Mouse (Mus musculus) neural tube, embryonic 12.5 days (tissue): ENCODE measurements around the gene Nfe2. TPM values are rescaled to one million over a fixed set of nuclear protein-coding genes. Genes with fewer than 3 reads are reported as not detected.

Source experiments
- ATAC-seq: fragments of 200-750 bp; cut with Nextera tagmentation; 2 replicates; pipeline ENCODE4 v1.8.0; 2017; ENCODE audit warnings: low read depth, mild to moderate bottlenecking, moderate TSS enrichment, moderate library complexity; ENCODE audit not compliant: low FRiP score
- H3K27ac ChIP-seq: fragments of 300-500 bp; sonication (generic); 2 replicates; pipeline ENCODE4 v1.5.1; 2016
- H3K27me3 ChIP-seq: fragments of 300-500 bp; sonication (generic); replicated peaks from 2 replicates; pipeline ENCODE4 v1.6.1; 2016; ENCODE audit warnings: mild to moderate bottlenecking
- H3K36me3 ChIP-seq: fragments of 300-500 bp; sonication (generic); 2 replicates; pipeline ENCODE4 v1.6.1; 2016; ENCODE audit warnings: mild to moderate bottlenecking
- H3K4me1 ChIP-seq: fragments of 300-500 bp; sonication (generic); 2 replicates; pipeline ENCODE4 v1.6.1; 2016
- H3K4me2 ChIP-seq: fragments of 300-500 bp; sonication (generic); replicated peaks from 2 replicates; pipeline ENCODE4 v1.6.1; 2016; ENCODE audit warnings: mild to moderate bottlenecking
- H3K4me3 ChIP-seq: fragments of 300-500 bp; sonication (generic); 2 replicates; pipeline ENCODE4 v1.5.1; 2016
- H3K9ac ChIP-seq: fragments of 300-500 bp; sonication (generic); 2 replicates; pipeline ENCODE4 v1.6.1; 2016; ENCODE audit warnings: mild to moderate bottlenecking
- H3K9me3 ChIP-seq: fragments of 300-500 bp; sonication (generic); 2 replicates; pipeline ENCODE4 v1.6.1; 2016; ENCODE audit warnings: mild to moderate bottlenecking
- WGBS: fragments of 180-500 bp; shearing (Covaris S2); methylation state at CpG from one replicate; pipeline ENCODE4 v1.1.7; 2016; 5-methylcytosine and 5-hydroxymethylcytosine counted together
- polyA plus RNA-seq: library from polyadenylated mRNA; unstranded; fragments of >200 nt; fragmentation: Nextera tagmentation; extraction: Ambion mirVana; gene quantifications from 2 replicates; pipeline ENCODE4 v1.2.1, GENCODE M21; 2016

Gene Nfe2
- polyA plus RNA-seq, result 3.2 and 4.3 TPM in 2 replicates

DNA sequence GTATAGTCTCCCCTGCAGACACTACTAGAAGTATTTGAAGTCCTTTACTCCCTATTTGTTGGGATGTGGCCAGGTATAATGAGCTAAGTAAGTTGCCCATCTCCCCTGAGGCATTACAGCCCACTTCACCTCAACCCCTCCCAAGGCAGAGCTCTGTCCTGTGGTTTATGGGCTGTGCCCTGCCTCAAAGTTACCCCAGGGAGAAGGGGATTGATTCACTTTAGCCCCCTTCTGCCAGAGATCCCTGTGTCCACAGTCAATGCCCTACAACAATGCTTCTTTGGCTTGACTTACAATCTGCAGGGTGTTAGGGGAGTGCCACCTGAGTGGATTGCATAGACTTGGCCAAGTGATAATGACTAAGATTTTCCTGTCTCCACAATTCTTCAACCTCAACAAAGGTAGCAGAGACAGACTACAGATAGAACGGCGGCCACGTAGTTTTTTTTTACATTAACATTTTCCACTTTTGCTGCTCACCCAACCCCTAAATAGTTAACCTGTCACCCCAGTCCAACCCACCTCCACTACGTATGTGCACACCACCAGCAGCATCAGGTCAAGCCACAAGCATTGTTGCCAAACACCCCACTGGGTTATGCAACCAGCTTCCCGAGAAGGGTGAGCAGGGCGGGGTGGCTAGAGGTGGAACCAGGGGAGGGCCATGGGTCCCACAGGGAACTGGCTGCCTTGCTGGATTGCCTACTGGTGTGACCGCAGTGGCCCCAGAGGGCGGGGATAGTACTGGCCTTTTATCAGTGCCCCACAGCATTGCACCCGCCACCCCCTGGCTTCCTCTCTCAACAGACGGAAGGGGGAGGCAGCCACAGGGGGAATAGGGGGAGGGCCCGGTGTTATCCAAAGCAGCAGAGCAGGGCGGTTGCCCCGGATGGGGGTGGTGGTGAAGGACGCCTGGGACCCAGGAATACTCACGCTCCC is at the start of gene Nfe2:
Nfe2 (minus strand) TSS at position 614 of the 939 bp plus-strand sequence.
- Histone ChIP-seq H3K36me3 (no peaks in the 10 kb centered on the region), H3K4me3 (no peak within 1 kb of the TSS), H3K27ac (no peak within 1 kb of the TSS), H3K27me3 (peaks cover 8% of the 10 kb centered on the region; the same call in 1 of the 2 replicates), H3K4me1 (peaks cover 12% of the 10 kb centered on the region), H3K9ac (no peak within 1 kb of the TSS), H3K4me2 (peak within 1 kb of the TSS; percentile 10; the same call in 1 of the 2 replicates), H3K9me3 (no peaks in the 10 kb centered on the region)
- peak; percentile 56; the same call in 1 of the 2 replicates for ATAC-seq
- 17% methylated on average over 15 of the region's 15 CpGs for WGBS

DNA sequence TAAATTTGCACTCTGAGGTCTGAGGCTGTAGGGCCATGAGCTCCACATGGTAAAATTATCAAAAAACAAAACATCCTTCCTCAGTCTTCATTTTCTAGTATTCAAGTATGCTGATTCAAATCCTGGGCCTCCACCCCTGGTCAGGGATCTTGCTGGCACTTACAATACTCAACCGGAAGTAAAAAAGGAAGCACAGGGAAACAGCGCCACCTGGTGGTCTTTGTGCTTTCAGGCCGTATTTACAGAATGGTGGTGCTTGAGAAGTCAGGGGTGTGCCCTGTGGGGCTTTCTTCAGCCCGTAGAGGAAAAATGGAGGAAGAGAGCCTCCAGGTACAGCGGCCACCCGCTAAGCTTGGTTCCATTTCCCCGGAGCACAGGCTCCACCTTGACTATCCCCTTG is 48.9 kb upstream of the Nfe2 start:
- Histone ChIP-seq H3K4me1 (peaks cover 52% of the 10 kb centered on the region), H3K27ac (no peak overlapping the region), H3K9me3 (no peaks in the 10 kb centered on the region), H3K9ac (0 out of 2 replicates have a peak overlapping the region, but pooled peaks have one; percentile 19), H3K4me2 (peak overlapping the region; percentile 35), H3K27me3 (peaks cover 3% of the 10 kb centered on the region; the same call in 1 of the 2 replicates), H3K36me3 (no peaks in the 10 kb centered on the region), H3K4me3 (no peak overlapping the region)
- ATAC-seq, result no peak
- WGBS, result under 1% methylated on average over 7 of the region's 7 CpGs

DNA sequence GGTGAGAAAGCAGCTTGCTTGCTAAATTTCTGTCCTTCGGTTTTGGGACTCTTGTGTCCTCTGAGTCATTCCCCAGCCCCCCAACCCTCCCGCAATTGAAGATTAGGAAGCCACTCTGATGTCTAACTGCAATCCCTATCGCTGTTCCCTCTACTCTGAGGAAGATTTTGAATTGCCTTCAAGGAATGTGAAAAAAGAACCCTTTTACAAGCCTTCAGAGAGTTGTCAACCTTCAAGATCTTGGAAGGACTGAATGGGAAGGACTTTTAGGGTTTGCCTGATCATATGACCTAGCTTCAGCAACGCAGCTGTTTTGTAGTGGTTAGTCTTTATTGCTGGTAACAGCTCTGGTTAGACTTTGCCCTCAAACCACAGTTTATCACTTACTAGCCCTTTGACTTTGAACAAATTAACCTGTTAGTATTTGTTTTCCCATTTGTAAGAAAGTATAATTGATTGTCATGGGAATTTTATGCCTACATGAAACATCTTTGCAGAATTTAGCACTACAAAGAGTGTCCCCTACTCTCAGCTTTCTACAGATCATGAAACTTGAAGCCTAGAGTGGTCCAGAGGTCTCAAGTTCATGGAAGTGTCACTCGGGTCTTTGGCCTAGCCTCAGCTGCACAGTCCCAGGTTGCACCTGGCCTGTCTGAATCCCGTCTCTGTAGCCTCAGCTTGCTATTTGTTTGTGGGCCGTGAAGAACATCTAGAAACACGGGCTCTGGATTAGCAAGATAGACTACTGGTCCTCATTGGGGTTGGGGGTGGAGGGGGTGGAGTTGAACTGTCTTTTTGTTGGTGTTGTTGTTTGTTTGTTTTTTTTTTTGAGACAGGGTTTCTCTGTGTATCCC is 47.8 kb upstream of the Nfe2 start:
- Histone ChIP-seq H3K4me2 (peak overlapping the region; percentile 66), H3K27ac (peak overlapping the region; percentile 99), H3K36me3 (no peaks in the 10 kb centered on the region), H3K9ac (peak overlapping the region; percentile 59), H3K4me3 (peak overlapping the region; percentile 25), H3K4me1 (peaks cover 63% of the 10 kb centered on the region), H3K9me3 (no peaks in the 10 kb centered on the region), H3K27me3 (peaks cover 3% of the 10 kb centered on the region; the same call in 1 of the 2 replicates)
- ATAC-seq, result no peak
- 16% methylated on average over 8 of the region's 8 CpGs for WGBS

DNA sequence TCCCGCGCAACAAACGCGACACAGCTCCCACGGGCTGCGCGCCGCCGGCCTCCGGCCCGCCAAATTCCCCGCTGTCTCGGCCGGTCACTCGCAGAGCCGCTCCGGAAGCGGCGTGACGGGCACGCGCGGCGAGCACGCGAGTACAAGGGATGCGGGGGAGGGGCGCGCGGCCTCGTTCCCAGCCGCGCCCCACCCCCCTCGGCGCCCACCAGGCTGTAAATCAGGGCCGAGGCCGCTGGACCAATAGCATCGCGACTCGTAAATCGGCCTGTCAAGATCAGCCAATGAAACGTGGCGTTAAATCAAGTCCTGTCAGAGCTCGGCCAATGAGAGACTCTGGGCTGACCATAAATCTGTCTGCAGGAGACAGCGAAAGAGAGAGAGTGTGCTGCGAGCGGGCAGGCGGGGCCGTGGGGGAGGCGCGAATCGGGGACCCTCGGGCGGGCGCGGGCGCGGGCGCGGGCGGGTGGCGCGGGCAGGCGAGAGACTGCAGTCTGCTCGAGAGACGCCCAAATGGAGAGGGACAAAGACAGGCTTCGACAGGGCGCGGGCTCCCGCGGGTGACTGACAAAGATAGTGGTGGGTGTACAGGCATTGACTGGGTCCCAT is 47.0 kb upstream of the Nfe2 start:
- peaks cover 71% of the 10 kb centered on the region for H3K4me1 ChIP-seq
- peak overlapping the region; percentile 99 for H3K27ac ChIP-seq
- no peaks in the 10 kb centered on the region for H3K9me3 ChIP-seq
- peak overlapping the region; percentile 66 for H3K4me2 ChIP-seq
- peak overlapping the region; percentile 25 for H3K4me3 ChIP-seq
- no peaks in the 10 kb centered on the region for H3K36me3 ChIP-seq
- peaks cover 3% of the 10 kb centered on the region; the same call in 1 of the 2 replicates for H3K27me3 ChIP-seq
- WGBS, result under 1% methylated on average over 71 of the region's 71 CpGs
- H3K9ac ChIP-seq, result peak overlapping the region; percentile 69
- ATAC-seq, result peak; percentile 90

DNA sequence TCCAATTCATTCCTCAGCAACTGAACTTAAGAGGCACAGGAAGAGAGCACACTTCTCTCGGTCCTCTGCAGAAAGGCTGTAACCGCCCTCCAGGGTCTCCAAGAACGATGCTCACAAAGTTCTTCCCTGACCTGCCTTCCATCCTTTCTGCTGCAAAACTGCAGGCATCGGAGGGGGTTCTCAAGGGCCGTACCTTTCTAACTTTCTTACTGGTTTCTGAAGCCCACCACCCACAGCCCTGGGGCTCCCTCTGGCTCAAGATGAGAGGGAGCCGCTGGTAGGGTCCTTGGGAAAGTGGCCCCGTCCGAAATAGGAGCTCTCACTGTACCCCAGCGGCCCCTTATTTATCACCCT is 46.4 kb upstream of the Nfe2 start:
- Histone ChIP-seq H3K4me3 (peak overlapping the region; percentile 25), H3K9ac (peak overlapping the region; percentile 69), H3K36me3 (no peaks in the 10 kb centered on the region), H3K27ac (peak overlapping the region; percentile 99), H3K9me3 (no peaks in the 10 kb centered on the region), H3K4me1 (peaks cover 77% of the 10 kb centered on the region), H3K27me3 (peaks cover 3% of the 10 kb centered on the region; the same call in 1 of the 2 replicates), H3K4me2 (peak overlapping the region; percentile 66)
- peak; percentile 7 for ATAC-seq
- 0% methylated on average over 9 of the region's 9 CpGs for WGBS

DNA sequence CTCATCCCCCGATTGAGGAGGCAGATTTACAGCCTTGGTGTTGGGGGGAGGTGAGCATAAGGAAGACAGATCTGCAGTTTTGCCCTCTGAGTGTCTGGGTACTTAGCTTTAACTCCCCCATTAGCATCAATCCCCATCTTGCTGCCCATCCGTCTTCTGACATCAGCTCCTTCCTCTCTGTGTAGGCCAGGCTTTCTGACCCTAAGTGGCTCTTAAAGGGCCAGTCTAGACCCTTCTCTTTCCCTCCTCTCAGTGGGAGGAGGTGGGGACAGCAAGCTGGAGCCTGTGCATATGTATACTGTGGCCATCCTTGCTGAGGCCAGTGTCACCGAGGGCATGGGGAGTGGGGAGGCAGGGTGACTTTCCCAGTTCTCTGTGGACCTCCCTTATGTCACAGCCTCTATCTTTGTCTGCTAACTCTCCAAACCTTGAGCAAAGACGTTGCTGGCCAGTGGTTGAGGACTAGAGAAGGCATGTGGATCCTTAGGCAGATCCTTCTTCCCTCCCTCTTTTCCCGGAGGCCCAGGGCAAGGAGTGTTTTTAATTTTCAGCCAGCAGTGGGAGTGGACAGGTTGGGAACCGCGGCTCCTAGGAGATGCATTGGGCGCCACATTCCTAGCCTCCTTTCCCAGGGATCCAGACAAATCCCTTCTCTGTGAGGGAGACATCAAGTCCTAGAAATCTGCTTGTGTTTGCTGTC is 45.9 kb upstream of the Nfe2 start:
- Histone ChIP-seq H3K4me3 (peak overlapping the region; percentile 25; the same call in 1 of the 2 replicates), H3K4me2 (peak overlapping the region; percentile 66), H3K4me1 (peaks cover 83% of the 10 kb centered on the region), H3K27ac (peak overlapping the region; percentile 99), H3K36me3 (no peaks in the 10 kb centered on the region), H3K9ac (peak overlapping the region; percentile 69), H3K9me3 (no peaks in the 10 kb centered on the region), H3K27me3 (peaks cover 3% of the 10 kb centered on the region; the same call in 1 of the 2 replicates)
- under 1% methylated on average over 8 of the region's 8 CpGs for WGBS
- no peak for ATAC-seq

DNA sequence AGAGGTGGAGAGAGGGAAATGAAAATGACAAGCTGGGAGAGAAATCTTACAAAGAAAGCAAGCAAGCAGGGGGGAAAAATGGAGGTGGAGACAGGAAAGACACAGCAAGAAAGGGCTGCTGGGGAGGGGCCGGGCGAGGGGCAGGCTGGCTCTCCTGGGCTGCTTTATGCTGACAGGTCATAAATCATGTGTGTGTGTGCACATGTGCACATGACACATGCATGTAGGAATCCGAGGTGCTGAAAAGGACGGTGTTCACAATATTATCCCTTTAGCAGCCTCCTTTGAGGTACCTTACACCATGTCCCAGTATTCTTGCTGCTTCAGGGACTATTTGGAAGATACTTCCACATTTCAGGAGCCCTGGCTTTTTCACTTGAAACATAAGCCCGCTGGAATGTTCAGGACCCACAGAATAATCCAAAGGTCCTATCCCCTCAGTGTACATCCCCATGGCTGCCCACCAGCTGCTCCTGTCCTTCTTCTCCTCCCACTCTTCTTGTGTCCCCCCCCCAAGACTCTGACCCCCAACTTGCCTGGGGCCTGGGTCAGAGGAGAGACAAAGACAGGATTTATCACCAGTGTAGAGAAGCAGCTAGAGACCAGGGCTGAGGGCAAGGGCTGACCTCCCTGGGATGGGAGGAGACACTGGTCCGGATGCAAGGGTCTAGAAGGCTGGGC is 44.3 kb upstream of the Nfe2 start:
- ATAC-seq, result no peak
- 3% methylated on average over 6 of the region's 6 CpGs for WGBS

DNA sequence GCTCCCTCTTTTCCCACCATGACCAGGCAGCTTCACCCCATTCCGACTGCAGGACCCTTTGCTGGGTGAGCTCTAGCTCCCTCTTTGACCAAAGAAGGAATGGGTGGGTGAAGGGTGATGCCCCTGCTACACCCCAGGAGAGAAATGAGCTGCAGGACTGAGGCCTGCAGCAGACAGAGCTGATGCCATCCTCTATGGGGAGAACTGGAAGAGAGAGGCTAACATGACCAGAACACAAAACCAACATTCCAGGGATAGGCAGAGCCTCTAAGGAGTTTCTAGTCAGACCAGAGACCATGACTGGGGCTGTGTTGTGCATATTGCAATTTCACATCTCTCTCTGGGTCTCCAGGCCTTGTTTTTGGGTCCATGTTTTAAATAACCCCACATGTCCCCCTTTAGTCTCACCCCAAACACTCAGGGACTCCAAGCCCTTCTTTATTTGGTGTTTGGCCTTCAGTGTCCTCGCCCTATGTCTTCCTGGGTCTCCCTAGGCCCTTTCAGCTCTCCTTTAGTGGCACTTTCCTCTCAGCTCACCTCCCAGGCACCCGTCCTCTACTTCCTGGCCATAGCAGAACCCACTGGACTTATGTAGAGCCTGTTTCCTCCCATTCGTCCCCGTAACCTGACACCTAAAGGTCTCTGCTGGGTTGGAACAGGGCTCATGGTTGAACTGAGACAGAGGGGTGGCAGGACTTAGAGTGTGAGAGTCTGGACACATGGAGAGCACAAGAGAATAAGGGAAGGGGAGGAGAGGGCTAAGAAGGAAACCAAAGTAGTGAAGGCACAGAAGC is 43.5 kb upstream of the Nfe2 start:
- H3K9ac ChIP-seq, result peak overlapping the region; percentile 52
- peaks cover 95% of the 10 kb centered on the region for H3K4me1 ChIP-seq
- 0 out of 2 replicates have a peak overlapping the region, but pooled peaks have one; percentile 3 for H3K4me3 ChIP-seq
- no peak for ATAC-seq
- H3K4me2 ChIP-seq, result peak overlapping the region; percentile 66
- H3K27me3 ChIP-seq, result no peaks in the 10 kb centered on the region
- 15% methylated on average over 5 of the region's 5 CpGs for WGBS
- no peaks in the 10 kb centered on the region for H3K9me3 ChIP-seq
- no peaks in the 10 kb centered on the region for H3K36me3 ChIP-seq
- H3K27ac ChIP-seq, result peak overlapping the region; percentile 99

More for the DNA sequence above, 44.3 kb upstream of the Nfe2 start:
- H3K4me3 ChIP-seq, result no peak overlapping the region
- peaks cover 93% of the 10 kb centered on the region for H3K4me1 ChIP-seq
- H3K4me2 ChIP-seq, result peak overlapping the region; percentile 66
- no peaks in the 10 kb centered on the region for H3K9me3 ChIP-seq
- H3K9ac ChIP-seq, result peak overlapping the region; percentile 52; the same call in 1 of the 2 replicates
- H3K27ac ChIP-seq, result peak overlapping the region; percentile 99
- no peaks in the 10 kb centered on the region for H3K36me3 ChIP-seq
- no peaks in the 10 kb centered on the region for H3K27me3 ChIP-seq

DNA sequence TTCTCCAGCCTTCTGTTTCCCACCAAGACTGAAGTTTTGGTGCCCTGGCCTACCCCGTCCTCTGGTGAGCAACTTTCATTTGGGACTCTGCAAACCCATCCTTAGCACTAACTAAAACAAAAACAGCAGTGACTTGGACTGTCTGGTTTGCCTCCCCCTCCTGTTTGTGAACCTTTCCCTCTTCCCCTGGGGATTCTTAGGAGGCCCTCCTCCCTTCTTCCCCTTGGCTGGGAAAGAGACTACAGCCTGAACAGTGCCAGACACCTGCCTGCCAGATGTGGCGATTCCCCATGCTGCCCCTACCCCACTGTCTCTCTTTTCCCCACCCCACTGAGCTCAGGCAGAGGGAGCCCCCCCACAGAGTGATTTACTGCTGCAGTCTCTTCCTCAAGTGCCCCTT is 42.8 kb upstream of the Nfe2 start:
- WGBS, result 8% methylated on average over 2 of the region's 2 CpGs
- H3K36me3 ChIP-seq, result no peaks in the 10 kb centered on the region
- 0 out of 2 replicates have a peak, but pooled peaks have one; percentile 7 for ATAC-seq
- H3K9me3 ChIP-seq, result no peaks in the 10 kb centered on the region
- peak overlapping the region; percentile 52 for H3K9ac ChIP-seq
- H3K4me2 ChIP-seq, result peak overlapping the region; percentile 66
- H3K27ac ChIP-seq, result peak overlapping the region; percentile 99
- H3K4me3 ChIP-seq, result 0 out of 2 replicates have a peak overlapping the region, but pooled peaks have one; percentile 3
- peaks cover 98% of the 10 kb centered on the region for H3K4me1 ChIP-seq
- H3K27me3 ChIP-seq, result no peaks in the 10 kb centered on the region

DNA sequence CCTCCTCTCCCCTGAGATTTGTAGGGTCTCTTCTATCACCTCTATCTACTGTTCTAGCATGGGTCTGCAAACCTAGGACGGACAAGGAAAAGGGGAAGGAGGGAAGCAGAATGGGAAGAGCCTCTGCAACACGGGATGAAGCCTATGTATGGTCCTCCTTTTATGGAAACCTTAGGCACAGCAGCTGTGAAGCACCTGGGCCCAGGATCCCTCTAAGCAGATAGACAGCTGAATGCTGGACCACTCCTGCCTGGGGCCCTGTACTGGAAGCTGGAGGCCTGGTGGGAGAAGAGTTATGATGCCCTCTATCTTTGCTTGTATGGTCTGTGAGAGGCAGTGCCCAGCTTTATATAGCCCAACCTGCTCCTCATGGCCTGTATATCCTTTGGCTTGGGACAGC is 42.4 kb upstream of the Nfe2 start:
- H3K9ac ChIP-seq, result peak overlapping the region; percentile 52
- 0% methylated on average over 2 of the region's 2 CpGs for WGBS
- H3K9me3 ChIP-seq, result no peaks in the 10 kb centered on the region
- H3K27ac ChIP-seq, result peak overlapping the region; percentile 99
- no peaks in the 10 kb centered on the region for H3K27me3 ChIP-seq
- ATAC-seq, result peak; percentile 4; the same call in 1 of the 2 replicates
- no peaks in the 10 kb centered on the region for H3K36me3 ChIP-seq
- peak overlapping the region; percentile 66 for H3K4me2 ChIP-seq
- 0 out of 2 replicates have a peak overlapping the region, but pooled peaks have one; percentile 3 for H3K4me3 ChIP-seq
- H3K4me1 ChIP-seq, result peaks cover 98% of the 10 kb centered on the region
